Mouse (Mus musculus) spleen, adult 18-20 months (tissue): ENCODE data around the gene Rwdd4a.

Experiments used
- DNase-seq, 2 experiments: peaks; one replicate each; pipeline ENCODE4 v3.0.0; 2022; ENCODE audit warnings: mixed read lengths in 2 of 2

The Rwdd4a gene

DNA sequence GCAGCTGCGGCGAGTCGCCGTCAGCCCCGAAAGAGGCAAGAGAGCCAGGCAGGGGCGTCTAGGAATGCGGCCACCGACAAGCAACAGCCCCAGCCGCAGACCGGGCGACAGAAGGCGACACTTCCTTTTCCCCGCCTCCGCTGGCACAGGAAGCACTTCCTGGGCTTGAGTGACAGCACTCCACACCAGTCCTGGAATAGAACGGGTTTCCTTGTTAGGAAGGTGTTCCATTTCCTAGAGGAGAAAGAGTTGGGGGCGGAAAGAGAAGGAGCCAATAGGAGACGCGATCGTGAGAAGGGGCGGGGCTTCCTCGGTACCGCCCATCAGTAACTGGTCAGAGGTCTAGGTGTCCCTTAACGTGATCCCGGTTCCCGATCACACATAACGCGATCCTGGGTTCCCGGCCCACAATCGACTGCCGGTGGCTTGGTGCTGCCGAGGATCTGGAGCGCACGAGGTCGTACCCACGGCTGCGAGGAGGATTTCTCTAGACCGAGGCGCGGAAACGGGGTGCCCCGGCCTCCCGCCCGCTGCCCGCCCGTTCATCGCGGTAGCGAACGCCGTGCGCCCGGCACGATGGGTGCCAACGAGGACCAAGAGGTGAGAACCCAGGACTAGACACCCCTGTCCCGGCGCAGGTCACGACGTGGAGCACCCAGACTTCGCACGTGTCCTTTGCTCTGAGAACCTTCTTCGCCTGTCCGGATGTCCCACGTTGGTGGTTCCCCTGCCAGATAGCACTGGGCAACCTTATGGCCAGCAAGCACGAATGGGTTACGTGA lies at the start of gene Rwdd4a, which contains the start of gene Trappc11:
Rwdd4a (plus strand) TSS at position 321 of the 782 bp plus-strand sequence.
Trappc11 (minus strand) TSS at position 127 of the 782 bp plus-strand sequence.
- DNase-seq: peak; percentile 88 to 95

DNA sequence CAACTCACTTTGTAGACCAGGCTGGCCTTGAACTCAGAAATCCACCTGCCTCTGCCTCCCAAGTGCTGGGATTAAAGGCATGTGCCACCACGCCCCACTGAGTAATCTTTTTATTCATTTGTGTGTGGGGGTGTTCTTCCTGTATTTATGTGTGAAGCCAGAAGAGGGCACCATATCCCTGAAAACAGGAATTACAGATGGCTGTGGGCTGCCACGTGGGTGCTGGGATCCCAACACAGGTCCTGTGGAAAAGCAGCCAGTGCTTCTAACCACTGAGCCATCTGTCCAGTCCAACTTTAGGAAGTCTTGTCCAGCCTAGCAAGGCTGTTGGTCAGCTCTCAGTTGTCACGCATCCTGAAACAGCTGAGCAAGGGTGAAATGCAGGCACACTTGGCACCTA lies 46.2 kb upstream of the Rwdd4a start:
- DNase-seq: no peak

DNA sequence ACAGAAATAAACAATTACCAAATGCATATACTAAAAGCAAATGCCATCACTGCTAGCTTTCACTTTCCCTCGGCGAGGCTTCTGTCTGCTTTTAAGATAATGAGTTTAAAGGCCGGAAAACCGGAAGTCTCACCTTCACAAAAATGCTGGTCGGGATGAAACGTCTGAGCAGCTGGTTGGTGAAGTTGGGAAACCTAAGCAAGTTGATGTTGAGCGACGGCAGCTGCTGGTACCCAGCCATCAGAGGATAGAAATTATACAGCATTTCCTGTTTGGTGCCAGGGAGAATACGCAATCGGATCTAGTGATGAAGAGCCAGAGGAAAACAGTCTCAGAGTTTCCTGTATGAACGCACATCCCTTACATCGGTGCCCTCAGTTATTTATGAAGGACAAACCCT lies 40.4 kb upstream of the Rwdd4a start:
- no peak for DNase-seq

DNA sequence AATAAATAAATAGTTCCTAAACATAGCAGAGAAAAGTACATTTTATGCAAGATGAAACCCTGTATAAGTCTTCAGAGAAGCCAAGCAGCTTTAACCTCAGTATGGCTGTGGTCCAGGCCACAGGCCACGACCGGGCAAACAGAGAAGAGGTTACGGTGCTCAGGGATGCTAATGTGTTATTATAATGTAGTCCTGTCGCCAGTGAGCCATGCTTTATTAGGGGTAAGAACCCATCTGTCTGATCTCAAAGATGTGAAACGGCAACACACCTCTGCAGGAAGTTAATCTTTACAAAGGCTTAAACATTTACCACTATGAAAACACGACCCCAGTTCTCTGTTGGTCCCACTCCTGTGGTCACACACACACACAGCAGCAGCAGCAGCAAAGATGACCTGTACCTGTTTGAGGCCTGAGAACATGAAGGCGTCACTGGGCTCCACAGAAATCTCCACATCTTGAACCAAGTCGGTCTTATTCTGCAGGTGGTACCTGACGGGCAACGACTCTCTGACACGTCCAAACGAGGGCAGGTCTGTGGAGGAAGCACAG lies 38.8 kb upstream of the Rwdd4a start:
- no peak for DNase-seq

DNA sequence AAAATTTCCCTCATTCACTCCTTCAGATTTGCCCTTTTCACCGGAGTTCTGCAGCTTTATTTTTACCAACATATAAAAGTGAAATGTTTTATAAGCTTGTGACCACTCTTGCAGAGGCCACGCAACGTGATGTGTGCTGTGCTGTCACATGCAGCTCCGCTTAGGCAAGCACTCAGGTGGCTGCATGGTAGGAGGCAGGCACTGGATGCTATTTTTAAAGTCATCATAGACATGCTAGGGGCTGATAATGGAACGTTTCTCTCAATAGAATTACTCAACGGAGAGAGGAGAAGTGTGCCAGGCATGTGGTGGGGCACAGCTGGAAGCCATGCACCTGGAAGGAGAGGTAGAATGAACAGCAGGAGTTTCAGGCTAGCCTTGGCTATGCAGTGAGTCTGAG lies 38.0 kb upstream of the Rwdd4a start:
- DNase-seq: no peak

DNA sequence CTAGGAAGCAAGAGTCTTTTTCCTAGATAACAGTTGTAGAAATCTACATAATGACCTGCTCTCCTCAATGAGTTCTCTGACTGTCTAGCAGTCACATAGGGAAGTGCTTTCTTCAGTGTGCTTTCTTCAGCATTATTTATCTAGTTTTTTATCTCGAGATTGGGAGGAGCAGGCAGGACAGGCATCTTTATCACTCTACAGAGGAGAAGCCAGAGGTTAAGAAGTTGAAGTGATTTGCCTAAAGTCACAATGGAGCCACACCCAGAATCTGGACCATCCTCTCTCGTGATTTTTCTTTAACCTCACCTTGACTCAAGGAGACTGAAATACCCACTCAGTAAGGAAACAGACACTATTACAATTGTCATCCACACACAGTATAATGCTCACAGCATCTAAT lies 31.5 kb upstream of the Rwdd4a start:
- DNase-seq: no peak

DNA sequence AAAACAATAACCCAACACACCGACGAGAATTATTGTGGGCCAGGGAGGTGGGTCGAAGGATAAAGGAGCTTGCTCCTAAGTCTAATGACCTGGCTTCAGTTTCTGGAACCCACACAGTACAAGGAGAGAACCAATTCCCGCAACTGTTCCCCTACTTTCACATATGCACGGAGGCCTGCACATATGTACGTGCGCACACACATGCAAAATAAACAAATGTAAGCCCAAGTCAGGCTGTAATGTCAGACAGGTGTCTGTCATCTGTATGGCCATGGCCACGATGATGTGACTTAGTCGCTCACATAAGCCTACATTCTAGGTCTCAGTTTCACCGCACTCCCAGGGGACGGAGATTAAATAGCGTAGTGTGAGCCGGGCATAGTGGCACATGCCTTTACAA lies 30.9 kb upstream of the Rwdd4a start:
- no peak for DNase-seq

DNA sequence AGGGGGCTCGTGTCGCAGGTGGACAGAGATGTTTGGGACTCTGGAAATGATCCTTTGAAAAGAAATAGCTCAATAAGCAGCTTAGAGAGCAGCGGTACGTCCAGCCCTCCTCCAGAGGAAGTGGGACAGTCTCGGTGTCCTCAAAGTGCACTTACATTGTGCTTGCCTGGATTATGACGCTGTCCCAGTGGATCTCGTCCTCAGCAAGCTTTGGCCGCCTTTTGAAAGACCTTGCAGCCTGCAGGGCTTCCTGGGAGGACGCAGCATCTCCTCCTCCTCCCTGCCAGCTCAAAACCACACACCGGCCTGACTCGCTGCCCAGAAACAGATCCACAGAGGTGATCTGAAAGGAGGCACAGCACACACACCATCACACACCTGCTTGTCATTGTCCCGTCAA lies 28.0 kb upstream of the Rwdd4a start:
- no peak for DNase-seq

DNA sequence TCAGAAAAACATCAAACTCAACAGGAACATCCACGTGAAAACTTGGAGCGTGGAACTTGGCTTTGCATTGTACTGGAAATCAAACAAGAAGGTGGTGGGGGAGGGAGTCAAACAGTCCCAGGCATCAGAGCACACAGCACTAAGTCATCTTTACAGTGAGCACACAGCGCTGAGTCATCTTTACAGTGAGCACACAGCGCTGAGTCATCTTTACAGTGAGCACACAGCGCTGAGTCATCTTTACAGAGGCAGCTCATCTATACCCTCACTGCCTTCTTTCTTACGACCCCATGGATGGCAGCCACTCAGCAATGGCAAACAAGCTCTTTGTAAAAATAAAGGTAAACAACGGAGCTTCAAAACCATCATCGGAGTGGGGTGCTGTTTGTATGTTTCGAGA lies 22.5 kb upstream of the Rwdd4a start:
- DNase-seq: no peak

DNA sequence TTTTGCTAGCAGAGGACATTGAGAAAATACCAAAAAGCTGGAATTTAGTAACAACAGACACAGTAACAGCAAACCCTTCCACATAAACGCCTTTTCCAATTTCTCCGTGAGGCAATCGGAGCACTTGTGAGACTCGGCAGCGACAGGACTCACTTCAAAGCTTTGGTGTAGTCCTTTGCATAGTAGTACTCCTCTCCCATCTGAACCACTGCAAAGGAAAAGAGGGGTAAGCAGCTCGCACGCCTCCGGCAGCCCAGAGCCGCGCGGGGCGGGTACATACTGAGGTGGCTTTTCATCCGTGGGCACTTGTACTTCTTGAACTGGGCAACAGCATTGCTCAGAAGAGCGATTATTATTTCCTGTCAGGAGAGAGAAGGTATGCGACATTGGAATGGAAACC lies 19.9 kb upstream of the Rwdd4a start:
- DNase-seq: no peak

DNA sequence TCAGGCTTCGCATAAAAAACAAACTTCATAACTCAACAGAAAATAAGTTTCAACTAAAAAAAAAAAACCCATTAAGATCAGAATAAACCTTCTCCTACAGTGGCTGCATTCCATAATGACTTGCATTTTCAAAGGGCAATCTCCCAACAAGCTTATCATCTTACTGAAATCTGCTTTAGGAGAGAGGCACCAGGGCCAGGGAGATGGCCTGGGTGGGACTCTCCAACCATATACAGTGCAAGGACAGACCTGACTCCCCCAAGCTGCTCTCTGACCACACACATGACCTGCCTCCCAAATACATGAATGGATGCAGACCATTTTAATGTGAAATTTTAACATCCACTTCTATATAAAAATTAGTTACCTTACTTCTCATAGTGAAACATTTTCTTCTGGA lies 5.4 kb upstream of the Rwdd4a start:
- DNase-seq: no peak

DNA sequence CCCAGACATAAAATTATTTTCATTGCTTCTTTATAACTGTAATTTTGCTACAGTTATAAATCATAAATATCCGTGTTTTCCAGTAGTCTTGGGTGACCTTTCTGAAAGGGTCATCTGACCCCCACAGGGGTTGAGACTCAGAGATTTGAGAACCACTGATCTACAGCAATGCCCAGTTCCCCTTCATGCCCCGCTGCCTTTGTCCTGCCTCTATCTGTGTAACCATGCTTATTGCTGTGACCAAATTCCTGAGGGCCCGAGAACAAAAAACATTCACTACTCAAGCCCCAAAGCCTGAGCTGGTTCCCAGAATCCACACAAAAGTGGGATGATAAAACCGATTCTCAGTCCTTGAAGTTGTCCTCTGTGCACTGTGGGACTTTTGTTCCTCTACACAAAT lies 4.9 kb downstream of the Rwdd4a start:
- DNase-seq: no peak

DNA sequence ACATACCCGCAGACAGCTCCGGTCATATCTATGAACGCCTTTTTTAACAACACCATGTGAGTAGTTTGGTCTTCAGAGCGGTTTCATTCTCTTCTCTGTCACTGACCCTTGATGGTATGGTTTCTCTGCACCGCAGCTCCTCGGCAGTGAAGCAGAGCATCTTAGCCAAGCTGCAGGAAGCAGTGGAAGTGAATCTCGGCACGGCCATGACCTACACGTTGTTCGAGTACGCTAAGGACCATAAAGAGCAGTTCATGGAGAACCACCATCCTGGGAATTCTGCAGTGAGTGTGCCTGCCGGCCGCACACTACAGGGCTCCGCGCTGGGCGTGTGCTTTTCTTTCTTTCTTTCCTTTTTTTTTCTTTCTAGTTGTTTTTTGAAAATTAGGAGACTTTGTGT lies 9.3 kb downstream of the Rwdd4a start:
- DNase-seq: no peak

DNA sequence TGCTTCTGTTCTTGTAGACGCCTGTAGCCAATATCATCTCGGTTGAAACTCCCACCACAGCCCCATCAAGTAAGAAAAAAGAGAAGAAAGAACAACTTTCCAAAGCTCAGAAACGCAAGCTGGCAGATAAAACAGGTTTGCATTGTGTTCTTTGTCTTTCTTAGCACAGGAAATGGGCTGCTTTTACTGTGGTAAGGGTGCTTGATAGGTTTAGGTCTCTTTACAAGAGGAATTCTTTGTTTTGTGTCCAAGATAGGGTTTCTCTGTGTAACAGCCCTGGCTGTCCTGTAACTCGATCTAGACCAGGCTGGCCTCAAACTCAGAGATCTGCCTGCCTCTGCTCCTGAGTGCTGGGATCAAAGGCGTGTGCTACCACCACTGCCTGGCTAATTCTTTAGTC lies 10.6 kb downstream of the Rwdd4a start:
- no peak for DNase-seq

DNA sequence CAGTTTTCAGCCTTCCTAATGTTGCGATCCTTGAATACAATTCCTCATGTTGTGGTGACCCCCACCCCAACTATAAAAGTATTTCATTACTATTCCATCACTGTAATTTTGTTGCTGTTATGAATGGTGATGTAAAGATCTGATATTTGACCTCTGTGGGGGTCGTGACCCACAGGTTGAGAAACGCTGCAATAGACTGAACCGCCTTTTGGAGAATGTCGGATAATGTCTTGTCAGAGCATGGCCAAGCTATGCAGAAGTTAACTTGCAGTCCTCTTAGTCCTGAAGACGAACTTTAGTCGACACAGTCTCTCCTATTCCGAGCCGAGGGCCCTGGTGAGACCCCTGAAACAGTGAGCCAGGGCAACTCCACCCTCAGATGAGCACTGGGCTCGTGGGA lies 13.6 kb downstream of the Rwdd4a start:
- no peak for DNase-seq

DNA sequence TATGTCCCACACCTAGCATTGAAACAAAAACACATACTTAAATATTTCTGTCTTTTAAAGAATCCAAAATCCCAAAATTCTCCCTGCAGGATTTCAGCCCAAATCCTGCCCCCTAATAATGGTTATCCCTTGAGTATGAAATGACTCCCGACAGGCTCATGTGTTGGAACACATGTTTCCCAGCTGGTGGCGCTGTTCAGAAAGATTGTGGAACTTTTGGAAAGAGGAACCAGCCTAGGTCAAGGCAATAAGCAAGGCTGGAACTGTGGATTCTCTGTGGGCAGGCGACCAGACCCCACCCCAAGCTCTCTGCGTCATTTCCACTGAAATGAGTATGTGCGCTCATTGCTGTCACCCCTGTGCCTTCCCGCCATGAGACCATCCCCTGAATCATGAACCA lies 20.1 kb downstream of the Rwdd4a start:
- DNase-seq: no peak

DNA sequence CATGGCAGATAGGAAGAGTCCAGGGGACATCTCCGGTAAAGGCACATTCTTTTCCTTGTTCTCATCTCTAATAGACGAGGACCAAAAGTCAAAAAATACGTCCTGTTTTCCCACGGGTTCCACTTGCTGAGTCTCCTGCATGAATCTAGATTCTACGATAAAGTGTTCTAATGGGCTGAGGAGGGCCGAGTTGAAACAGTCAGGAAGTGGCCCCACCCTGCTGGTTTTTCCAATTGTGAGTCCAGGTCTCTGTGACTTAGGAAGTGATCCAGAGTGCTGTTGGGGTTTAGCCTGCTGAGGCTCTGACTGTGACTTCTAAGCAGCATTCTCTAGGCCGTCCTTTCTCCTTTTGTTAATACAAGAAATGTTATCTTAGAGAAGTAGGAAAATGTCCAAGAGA lies 23.0 kb downstream of the Rwdd4a start:
- no peak for DNase-seq

DNA sequence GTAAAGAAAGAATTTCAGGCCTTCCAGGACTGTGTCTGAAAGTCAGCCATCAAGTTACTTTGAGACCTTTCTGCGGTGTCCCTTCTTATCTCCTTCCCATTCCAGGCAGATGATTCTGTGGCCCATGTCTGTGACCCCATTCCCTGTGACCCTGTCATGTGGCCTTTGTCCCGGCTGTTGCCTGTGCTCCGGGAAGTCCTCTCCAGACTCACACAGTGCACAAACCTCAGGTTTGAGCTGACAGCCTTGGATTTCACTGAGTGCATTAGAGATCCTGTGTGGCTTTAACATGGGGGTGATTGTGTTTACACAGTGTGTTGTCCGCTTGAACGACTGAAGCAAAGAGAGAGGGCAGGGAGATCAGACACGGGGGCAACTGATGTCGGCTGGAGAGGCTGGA lies 24.8 kb downstream of the Rwdd4a start:
- no peak for DNase-seq

DNA sequence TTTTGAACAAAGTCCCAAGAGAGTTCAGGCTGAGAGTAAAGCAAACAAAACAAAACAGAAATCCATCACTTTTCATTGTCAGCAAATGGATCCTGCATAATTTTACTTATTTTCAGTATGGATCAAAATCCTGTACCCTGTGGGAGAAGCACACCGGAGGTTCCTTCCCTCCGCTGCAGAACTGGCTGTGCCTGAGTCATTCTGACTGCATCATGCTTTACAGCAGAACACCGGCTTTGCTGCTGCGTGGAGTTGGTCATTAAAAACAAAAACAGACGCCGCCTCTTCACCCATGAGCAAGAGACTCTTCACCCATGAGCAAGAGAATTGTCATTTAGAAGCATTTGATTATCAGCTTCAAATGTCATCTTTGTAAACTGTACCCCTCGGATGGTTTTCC lies 27.3 kb downstream of the Rwdd4a start:
- DNase-seq: no peak

DNA sequence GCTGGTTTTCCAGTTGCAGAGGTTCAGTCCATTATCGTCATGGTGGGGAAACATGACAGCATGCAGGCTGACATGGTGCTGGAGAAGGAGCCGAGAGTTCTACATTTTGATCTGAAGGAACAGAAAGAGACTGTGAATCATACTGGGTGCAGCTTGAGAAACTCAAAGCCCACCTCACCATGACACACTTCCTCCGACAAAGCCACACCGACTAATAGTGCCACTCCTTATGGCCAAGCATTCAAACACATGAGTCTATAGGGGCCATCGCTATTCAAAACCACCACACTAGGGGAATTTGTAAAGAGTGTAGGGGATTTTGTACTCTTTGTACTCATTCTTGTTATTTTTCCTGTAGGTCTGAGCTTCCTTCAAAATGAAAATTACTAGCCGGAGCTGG lies 33.1 kb downstream of the Rwdd4a start:
- no peak for DNase-seq

DNA sequence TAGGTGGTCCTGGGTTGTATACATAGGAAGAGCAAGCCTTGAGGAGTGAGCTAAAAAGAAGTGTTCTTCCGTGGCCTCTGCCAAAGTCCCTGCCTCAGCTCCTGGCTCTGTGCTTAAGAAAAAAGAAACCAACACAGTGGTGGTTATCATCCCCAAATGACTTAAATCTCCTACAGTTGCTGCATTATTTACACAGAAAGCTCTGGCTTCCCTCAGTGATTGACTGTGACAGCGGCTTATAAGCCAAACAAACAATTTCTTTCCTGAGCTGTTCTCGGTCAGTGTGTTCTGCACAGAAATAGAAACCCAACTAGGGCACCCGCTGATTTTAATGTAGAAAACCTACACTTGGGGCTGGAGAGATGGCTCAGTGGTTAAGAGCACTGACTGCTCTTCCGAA lies 34.6 kb downstream of the Rwdd4a start:
- DNase-seq: no peak

DNA sequence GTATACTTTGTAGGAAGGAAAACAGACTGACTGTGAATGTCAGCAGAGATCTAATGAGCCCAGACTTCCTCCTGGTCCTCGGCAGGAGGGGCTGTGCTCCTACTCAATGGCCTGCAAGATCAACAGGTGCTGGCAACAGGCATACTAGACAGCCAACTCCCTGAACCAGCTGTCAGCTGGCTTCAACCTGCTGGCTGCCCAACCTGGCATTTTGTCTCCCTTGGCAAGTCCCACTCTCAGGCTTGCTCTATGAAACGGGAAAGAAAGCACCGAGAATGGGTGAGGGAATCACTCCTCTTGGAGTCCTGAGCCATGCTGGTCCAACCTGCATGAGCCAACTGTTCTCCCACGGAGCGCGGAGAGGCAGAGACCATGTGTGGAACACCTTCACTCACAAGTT lies 36.7 kb downstream of the Rwdd4a start:
- no peak for DNase-seq

DNA sequence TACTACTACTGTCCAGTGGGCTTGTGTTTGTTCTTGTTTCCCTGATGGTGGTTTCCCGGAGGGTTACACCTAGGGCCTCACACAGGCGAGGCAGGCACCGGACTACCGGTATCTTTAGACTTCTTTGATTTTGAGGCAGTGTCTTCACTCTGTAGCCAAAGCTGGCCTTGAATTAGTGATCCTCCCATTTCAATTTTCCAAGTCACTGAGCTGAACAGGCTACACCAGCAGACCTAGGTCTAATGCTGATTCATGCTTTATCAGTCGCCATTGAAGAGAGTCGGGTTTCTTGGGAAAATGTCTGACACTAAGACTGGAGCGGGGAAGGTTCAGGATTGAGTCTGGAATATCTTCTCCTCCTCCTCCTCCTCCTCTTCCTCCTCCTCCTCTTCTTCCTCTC lies 40.0 kb downstream of the Rwdd4a start:
- no peak for DNase-seq

DNA sequence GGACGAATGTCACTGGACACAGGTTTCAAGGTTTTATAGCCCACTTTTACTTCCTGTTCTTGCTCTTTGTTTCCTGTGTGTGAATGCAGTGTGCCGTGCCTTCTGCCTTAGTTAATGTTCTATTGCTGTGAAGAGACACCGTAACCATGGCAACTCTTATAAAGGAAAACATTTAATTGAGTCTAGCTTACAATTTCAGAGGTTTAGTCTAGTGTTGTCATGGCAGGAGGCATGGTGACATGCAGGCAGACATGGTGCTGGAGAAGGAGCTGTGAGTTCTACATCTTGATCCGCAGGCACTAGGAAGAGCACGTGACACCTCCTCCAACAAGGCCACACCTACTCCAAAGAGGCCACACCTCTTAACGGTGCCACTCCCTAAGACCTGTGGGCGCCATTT lies 48.0 kb downstream of the Rwdd4a start:
- no peak for DNase-seq

DNA sequence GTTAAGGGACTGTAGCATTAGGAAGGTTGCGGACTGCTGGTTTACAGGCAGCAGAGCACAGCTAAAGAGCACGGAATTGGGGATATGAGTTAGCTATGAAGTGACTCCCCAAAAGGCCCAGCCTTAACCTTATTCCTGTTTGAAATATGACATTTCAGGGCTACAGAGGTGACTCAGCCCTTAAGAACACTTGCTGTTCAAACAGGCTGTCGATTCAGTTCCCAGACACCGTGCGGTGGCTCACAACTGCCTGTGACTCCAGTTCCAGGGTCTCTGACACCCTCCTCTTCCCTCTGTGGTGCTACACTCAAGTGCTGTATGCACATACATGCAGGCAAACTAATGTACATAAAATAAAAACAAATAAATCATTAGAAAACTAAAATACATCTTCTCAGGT lies 55.2 kb downstream of the Rwdd4a start:
- no peak for DNase-seq
